Mouse (Mus musculus) c-Kit-positive CD71-positive TER-119-positive erythroid progenitor cells, embryonic 14.5 days (primary cell): Measurements from ENCODE around the gene Slc10a4.
"Not testable (repeated sequence)": the region's sequence is repeated elsewhere in the genome, so short reads cannot be mapped to it uniquely, and the experiment has no call there.

Source experiments
- DNase-seq: peaks from one replicate; pipeline ENCODE4 v3.0.0-alpha.2; 2013; ENCODE audit warnings: low spot score

Gene Slc10a4

DNA sequence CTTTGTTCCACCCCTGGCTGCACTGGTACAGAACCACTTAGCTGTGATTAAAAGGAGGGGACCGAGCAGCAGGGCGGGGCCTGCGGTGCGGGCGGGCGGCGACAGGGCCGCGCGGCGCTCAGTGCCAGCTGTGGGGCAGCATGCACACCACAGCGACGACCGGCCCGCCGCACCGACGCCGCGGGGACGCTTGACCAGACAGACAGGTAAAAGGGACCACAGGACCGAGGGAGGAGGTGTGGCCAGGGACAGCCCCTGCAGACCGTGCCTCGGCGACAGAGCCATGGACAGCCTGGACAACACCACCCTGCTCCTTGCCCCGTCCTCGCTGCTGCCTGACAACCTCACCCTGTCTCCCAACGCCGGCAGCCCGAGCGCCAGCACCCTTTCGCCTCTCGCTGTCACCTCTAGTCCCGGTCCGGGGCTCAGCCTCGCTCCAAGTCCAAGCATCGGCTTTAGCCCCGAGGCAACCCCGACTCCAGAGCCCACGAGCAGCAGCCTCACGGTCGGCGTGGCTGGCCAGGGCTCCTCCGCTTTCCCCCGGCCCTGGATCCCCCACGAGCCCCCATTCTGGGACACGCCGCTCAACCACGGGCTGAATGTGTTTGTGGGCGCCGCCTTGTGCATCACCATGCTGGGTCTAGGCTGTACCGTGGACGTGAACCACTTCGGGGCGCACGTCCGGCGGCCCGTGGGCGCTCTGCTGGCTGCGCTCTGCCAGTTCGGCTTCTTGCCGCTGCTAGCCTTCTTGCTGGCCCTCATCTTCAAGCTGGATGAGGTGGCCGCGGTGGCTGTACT is at the start of gene Slc10a4:
Slc10a4 (plus strand) TSS at position 100 of the 798 bp plus-strand sequence.
- no peak for DNase-seq

DNA sequence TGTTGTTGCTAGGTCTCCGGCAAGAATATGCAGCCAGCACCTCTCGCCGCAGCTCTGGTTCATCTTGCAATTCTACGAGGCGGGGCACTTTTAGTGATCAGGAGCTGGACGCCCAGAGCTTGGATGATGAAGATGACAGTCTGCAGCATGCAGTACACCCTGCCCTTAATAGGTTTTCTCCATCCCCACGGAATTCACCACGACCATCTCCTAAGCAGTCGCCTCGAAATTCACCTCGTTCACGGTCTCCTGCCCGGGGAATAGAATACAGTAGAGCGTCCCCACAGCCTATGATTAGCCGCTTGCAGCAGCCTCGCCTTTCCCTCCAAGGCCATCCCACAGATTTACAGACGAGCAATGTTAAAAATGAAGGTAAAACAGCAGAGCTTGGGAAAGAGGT is 49.4 kb upstream of the Slc10a4 start:
- no peak for DNase-seq

DNA sequence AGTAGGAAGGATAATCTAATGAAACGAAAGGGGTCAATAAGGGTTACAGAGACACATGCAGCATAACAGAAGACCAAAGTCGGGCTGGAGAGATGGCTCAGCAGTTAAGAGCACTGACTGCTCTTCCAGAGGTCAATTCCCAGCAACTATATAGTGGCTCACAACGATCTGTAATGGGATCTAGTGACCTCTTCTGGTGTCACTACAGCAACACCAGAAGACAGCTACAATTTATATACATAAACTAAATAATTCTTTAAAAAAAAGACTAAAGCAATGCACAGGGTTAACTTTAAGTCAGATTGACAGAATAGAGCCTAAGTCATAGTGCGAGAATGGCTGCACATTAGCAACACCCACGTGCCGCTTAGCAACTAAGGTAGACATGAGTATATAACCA is 46.6 kb upstream of the Slc10a4 start:
- DNase-seq: no peak

DNA sequence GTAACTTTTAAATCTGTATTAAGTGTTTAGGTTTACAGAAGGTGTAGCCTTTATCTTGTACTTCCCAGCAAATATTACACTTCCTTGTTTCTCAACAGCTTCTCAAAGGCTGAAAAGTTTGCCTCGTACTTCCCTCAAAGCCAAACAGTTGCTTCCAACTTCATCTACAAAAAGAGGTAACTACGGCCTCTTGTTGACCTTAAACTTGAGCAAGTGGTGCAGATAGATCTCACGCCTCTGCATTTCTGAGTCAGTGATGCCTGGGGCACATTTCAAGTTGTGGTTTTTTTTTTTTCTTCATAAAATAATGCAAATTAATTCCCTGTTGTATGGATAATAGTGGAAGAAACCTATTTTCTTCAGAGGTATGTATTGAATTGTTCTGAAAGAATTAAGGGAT is 41.0 kb upstream of the Slc10a4 start:
- DNase-seq: no peak

DNA sequence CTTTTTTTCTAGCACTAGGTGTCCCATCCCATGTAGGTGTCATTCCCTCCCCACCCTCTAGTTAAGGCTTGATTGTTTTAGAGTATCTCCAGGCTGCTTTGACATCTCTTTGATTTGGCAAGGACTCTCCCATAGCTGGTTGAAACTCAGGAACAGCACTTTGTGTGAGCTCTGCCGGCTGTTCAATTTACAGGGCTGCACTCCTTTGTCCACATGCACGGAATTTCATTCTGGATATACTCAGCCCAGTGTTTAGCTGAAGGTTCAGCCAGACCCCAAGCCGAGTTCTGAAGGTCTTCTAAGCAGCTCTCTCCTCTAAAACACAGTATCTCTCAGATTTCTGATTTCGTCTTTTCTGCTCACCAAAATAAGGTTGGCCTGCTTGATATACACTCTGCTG is 34.2 kb upstream of the Slc10a4 start:
- no peak for DNase-seq

DNA sequence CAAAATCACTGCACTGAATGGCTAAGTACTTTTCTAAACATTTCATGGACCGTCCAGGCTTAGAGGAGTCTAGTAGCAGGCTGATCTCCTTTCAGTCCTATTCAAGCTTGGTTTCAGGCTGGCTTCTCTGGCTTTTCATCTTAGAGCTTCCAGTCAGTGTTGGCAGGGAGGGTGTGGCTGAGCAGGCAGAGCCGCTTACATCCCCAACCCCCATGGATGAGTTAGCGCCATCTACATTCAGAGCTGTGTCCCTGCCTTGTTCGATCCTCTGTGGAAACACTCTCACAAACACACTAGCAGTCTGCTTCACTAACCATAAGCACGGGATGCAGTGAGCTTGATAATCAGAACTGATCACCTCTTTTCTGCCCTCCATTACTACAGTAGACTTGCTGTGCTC is 33.7 kb upstream of the Slc10a4 start:
- DNase-seq: no peak

DNA sequence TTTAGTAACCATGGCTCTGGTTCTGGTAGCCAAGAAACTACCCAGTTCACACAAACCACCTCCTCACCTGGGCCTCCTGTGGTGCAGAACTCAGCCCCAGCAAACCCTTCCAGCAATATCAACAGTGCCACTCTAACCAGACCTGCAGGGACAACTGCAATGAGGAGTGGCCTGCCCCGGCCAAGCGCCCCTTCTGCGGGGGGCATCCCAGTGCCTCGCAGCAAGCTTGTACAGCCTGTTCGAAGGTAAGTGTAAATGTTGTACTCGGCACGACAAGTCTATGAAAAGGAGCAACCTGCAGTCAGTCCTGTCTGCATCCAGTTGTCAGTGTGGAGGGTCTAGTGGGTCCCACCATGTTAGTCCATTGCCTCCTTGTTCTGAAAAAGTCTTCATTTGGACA is 32.1 kb upstream of the Slc10a4 start, which contains the start of gene Gm10135:
Gm10135 (minus strand) TSS at position 101 of the 400 bp plus-strand sequence.
- DNase-seq: no peak

DNA sequence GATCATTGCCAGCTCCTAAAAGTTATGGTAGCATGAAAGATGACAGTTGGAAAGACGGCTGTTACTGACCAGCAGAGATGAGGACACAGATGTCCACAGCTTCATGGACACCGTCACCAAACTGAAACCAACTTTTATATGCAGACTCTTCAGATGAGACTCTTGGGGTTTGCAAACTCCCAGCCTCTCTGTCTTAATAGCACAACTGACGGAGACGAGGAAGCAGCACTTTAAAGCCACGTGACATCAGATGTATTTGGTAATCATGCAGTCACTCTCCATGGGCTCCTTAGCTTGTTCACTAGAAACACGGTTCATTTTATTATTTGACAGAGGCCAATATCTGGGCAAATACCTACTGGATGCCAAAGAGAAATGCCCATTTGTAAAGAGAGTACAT is 30.7 kb upstream of the Slc10a4 start:
- no peak for DNase-seq

DNA sequence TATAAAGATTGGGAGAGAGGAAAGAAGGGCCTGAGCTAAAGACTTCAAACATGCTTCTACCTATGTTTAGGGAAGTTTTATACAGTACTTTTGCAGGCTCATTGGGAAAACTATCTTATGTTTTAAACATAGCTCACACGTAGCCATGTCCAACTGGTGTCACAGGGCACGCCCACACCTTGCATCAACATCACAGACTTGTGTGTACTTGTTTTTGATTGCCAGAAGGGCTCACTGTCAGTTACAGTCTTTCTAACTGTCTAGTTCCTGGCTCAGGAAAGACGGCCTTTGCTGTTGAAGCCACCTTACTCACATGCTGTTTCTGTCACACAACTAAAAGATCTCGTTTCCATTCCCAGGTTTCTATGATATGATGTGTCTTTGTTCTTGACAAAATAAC is 30.1 kb upstream of the Slc10a4 start:
- DNase-seq: no peak

DNA sequence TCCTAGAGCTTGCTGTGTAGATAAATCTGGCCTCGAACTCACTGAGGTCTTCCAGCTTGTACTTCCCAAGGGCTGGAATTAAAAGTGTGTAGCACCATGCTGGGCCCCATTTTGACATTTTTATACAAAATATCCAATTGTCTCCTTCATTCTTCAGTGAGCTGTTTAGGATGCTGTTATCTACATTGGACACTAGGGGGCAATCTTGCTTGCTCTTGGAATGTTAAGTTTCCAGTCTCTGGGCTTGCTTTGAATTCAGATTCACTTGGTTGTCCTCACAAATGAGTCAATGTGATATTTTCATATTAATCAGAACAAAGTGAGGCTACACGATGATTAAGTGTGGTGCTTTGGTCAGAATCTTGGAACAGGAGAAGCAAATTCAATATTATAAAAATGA is 22.6 kb upstream of the Slc10a4 start:
- peak; percentile 34 for DNase-seq

DNA sequence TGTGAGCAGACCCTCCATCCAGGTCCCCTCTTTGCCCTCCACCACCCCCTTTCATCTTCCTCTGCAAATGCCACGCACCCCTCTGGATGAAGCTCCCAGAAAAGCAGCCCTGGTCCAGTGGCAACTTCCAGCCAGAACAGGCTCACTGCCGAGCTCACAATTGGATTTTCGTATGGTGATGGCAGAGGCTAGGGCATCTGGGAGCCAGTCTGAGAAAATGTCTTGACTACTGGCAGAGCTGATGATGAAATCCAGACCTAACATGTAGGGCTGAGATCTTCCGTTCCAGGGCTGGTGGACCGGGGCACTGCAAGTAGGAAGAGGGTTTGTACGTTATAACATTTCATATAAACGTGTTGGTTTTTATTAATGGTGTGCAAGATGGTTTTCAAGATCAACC is 18.9 kb upstream of the Slc10a4 start:
- DNase-seq: no peak

DNA sequence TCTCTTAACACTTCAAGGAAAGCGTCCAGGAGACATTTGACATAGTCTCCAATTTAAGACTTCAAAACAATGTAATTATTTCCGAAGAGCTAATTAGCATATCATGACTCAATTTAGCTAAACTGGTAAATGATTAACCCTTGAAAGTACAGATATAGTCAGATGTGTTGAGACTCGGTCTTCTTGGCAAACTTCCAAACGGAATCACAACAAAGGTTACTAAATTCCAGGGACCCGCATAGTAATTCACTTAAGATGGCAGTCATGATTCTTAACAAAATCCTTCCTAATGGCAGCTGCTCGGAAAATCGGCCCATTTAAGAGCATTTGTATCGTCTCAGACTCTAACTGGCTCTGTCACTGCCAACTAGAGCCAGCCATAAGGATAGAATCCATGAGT is 16.9 kb upstream of the Slc10a4 start:
- no peak for DNase-seq

DNA sequence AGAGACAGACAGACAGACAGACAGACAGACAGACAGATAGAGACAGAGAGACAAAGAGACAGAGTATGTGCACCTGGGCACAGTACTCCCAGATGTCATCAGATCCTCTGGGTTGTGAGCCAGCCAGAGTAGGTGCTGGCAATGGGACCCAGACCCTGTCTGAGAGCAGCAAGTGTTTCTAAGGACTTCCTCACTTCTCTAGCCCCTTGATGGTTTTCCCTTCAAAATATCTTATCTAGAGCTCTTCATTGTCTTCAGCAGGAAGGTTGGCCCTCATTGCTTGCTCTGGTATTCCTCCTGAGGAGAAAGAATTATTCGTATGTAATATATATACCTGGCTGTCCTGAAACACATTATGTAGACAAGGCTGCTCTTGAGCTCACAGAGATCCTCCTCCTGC is 14.2 kb upstream of the Slc10a4 start:
- no peak for DNase-seq

DNA sequence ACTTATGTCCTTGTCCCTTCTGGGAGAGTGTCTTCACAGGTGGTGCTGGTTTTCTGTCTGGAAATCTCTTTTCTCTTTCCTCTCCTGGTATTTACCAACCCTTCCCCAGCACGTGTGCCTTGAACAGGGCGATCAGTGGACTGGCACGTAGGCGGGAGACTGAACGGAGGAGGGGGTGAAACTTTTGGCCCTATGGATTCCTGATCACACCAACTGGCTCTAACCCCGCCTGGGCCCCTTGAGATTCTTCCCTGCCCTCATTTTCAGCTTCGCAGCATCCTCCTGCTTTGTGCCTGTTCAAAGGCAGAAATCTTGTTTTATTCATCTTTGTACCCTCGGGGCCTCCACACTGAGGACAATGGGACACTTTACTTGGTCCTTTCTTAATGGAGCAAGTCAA is 12.3 kb upstream of the Slc10a4 start:
- DNase-seq: no peak

DNA sequence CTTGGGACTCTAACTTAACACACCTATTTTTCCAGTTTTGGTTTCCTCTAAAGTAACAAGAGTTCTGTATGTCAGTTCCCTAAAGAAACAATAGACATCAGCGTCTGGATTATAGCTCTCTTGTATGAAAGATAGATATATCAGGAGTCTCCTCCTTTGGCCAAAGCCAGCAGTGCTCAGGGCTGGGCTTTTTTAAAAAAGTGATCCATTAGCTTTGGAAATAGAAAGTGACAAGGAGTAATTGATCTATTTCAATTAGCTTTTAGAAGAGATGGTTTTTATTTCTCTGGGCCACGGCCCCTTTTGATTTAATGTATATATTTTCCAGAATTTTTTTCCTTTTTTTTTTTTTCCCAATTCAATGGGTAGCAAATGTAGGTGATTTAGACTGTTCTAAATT is 11.8 kb upstream of the Slc10a4 start:
- DNase-seq: no peak

DNA sequence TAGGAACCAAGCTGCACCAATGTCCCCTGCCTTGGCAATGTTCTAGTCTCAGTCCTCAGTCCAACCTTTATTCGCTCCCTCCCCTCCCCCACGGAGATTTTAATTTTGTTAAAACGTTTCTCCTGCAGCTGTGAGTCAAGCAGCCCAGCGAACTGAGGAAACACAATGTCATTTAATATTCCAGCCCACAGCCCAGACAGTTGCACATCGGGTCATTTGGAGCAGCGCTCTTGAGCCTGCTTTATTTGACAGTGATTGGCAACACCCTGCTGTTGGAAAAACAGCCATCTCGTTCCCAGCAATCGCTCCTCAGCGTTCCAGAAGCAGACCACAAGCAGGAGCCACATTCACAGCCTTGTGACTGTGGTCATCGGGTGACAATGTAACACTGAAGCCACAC is 11.3 kb upstream of the Slc10a4 start:
- DNase-seq: no peak

DNA sequence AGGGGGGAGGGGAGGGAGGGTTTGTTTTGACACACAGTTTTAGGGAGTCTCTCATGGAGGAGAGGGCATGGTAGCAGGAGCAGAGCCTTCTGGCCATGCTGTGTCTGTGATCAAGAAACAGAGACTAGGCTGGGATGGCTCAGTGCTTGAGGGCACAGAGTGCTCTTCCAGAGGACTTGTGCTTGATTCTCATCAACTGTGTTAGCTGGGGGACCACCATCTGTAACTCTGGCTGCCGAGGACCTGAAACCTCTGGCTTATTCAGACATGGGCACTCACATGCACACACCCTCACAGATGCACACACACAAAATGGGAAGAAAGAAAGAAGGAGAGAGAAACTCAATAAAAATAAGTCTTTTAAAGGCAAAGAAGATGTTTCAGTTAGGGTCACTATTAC is 8.1 kb upstream of the Slc10a4 start:
- DNase-seq: not testable (repeated sequence)

DNA sequence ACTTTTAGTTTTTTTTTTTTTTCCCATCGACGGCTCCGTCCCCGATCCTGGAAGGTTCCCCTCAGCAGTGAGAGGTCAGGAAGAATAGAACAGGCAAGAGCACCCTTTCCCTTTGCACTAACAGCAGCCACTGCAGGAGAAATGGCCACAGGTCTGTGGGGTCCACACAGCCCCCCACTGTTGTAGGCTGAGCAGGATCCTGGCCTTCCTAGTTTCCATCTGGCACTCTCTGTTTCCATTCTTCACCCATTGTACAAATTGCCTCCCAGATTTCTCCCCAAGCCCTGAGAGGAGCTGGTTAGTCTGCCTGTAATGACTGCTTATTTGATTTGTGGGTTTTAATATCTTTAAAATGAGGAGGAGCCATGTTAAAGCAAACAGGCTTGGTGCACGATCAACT is 2.6 kb upstream of the Slc10a4 start:
- DNase-seq: no peak

DNA sequence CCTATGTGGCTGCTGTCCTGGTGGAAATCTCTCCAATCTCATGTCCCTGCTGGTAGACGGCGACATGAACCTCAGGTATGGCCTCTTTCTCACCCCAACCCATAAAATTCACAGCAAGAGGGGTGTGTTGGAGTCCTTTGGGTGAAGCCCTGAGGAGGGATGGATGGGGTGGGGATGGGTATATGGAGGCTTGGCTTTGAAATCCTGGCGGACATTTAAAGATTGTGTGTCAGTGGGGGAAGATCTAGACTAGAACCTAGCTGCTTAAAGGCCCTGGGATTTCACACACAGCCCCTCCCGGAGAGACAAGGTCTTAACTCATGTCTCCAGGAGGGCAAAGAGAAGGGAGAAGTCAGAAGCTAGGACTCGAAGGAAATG is 888 bp downstream of the Slc10a4 start:
- DNase-seq: no peak

DNA sequence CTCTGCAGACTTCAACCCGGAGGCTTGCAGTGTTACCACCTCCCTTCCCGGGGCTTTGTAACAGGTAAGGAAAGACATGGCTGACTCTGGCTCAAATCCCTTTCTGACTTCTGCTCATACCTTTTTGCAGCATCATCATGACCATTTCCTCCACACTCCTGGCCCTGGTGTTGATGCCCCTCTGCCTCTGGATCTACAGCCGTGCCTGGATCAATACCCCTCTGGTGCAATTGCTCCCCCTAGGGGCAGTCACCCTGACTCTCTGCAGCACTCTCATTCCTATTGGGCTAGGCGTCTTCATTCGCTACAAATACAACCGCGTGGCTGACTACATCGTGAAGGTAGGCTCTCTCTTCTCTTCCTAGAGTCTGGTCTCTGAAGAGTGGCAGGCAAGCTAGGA is 1.5 kb downstream of the Slc10a4 start:
- DNase-seq: not testable (repeated sequence)

DNA sequence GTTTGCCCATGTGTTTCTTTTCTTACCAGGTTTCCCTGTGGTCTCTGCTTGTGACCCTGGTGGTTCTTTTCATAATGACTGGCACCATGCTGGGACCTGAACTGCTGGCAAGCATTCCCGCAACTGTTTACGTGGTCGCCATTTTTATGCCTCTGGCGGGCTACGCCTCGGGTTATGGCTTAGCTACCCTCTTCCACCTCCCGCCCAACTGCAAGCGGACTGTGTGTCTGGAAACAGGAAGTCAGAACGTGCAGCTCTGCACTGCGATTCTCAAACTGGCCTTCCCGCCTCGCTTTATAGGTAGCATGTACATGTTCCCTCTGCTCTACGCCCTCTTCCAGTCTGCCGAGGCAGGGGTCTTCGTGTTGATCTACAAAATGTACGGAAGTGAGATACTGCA is 5.1 kb downstream of the Slc10a4 start:
- not testable (repeated sequence) for DNase-seq

DNA sequence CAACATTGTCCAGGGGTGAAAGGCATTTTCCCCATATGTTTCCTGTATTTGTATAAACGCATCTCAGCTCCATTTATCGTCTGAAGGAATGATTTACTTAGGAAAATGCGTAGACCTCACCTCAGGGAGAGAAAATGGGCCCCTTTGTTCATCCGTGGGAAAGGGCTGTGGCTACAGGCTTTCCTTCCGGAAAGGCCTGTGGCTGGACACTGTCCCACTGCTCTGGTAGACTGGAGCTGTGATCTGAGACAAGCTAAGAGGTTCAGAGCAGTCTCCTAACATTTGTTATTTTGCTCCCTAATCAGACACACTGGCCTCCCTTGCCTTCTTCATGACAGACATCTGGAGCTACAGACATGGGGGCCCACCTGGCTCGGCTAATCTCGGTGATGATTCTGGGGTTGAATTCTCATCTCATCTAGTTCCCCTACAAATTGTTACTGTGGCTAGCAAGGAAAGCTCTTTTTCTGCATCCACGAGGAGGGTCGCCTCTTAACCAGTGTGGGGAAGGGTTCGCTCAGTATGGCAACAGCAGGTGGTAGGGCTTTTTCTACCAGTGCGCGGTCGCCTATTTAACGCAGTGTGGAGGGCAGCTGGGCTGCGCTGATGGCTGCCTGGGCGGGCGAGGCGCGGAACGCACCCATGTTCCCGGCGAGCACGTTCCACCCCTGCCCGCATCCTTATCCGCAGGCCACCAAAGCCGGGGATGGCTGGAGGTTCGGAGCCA is 6.4 kb downstream of the Slc10a4 start:
- not testable (repeated sequence) for DNase-seq

DNA sequence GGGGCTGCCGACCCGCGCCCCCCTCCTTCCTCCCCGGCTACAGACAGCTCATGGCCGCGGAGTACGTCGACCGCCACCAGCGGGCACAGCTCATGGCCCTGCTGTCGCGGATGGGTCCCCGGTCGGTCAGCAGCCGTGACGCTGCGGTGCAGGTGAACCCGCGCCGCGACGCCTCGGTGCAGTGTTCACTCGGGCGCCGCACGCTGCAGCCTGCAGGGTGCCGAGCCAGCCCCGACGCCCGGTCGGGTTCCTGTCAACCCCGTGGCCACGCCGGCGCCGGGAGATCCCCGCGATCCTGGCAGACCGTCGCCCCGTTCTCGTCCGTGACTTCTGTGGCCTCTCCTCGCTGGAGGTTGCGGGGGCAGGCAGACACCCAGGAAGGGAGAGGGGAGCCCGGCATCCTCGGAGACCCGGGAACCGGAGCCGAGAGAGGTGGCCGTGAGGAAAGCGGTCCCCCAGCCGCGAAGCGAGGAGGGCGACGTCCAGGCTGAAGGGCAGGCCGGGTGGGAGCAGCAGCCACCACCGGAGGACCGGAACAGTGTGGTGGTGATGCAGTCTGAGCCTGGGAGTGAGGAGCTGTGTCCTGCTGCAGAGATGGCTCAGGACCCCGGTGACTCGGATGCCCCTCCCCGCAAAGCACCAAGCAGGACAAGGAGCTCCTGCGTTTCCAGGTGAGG is 7.1 kb downstream of the Slc10a4 start:
- not testable (repeated sequence) for DNase-seq
